Mouse (Mus musculus) heart, postnatal 10 days (tissue): ENCODE measurements around the gene Kctd6. TPM values are rescaled to one million over a fixed set of nuclear protein-coding genes. Genes with fewer than 3 reads are reported as not detected.

Source experiments
- total RNA-seq, 2 experiments: library from RNA; stranded (reverse); gene quantifications; 2 replicates each; pipeline ENCODE4 v1.2.3; 2021

Kctd6 gene
- total RNA-seq, 2 experiments from 2014 or later: 11.8 to 14.8 TPM

Other genes starting within 250 kb of the Kctd6 start
- not detected for gene Dnase1l3, start 219.6 kb upstream of the Kctd6 start, total RNA-seq
- 1 to 10 TPM; 8.0 TPM for gene Abhd6, start 211.2 kb upstream of the Kctd6 start, total RNA-seq
- 10 to 100 TPM; 21.5 to 24.6 TPM for gene Rpp14, start 133.8 kb upstream of the Kctd6 start, total RNA-seq
- 10 to 100 TPM; 21.4 to 26.2 TPM for gene Pxk, start 115.9 kb upstream of the Kctd6 start, total RNA-seq
- gene Pdhb, start 41.1 kb upstream of the Kctd6 start, total RNA-seq: 100 to 1,000 TPM; 756 to 778 TPM
- under 1 TPM in 1 of 2 experiments, not detected in 1; 0.69 TPM for gene Acox2, start 45.2 kb downstream of the Kctd6 start, total RNA-seq
- gene Fam107a, start 103.9 kb downstream of the Kctd6 start, total RNA-seq: 10 to 100 TPM in 1 of 2 experiments, 1 to 10 TPM in 1; 2.7 to 11.2 TPM
- not detected for gene Oit1, start 164.6 kb downstream of the Kctd6 start, total RNA-seq